Mouse (Mus musculus) left cerebral cortex, adult 9 months (tissue): ENCODE measurements around the gene Catsperb.
A peak's percentile ranks its signal among the peaks of the same experiment; 100 is the strongest.
"Not testable (repeated sequence)": the region's sequence is repeated elsewhere in the genome, so short reads cannot be mapped to it uniquely, and the experiment has no call there.

ENCODE experiments used
- DNase-seq, 2 experiments: peaks; one replicate each; pipeline ENCODE4 v3.0.0; 2022; ENCODE audit warnings: low spot score in 2 of 2

The Catsperb gene

GRCm38 (mm10) chr12:101404353-101404752 lies at the start of gene Catsperb:
TSS of gene Catsperb (plus strand) at chr12:101404653.
- not testable (repeated sequence) for DNase-seq

GRCm38 (mm10) chr12:101361468-101361867 lies 43.0 kb upstream of the Catsperb start:
- not testable (repeated sequence) for DNase-seq

GRCm38 (mm10) chr12:101381460-101381859 lies 23.0 kb upstream of the Catsperb start:
- DNase-seq: not testable (repeated sequence)

- no peak for DNase-seq
Measured at GRCm38 (mm10) chr12:101426131-101426530, 21.7 kb downstream of the Catsperb start.

GRCm38 (mm10) chr12:101462051-101462450 lies 57.6 kb downstream of the Catsperb start:
- no peak for DNase-seq

GRCm38 (mm10) chr12:101483571-101483970 lies 79.1 kb downstream of the Catsperb start:
- DNase-seq: no peak

GRCm38 (mm10) chr12:101511326-101511725 lies 106.9 kb downstream of the Catsperb start:
- DNase-seq: not testable (repeated sequence)

GRCm38 (mm10) chr12:101606622-101607021 lies 202.2 kb downstream of the Catsperb start:
- peak in 1 of 2 experiments; percentile 1 for DNase-seq

GRCm38 (mm10) chr12:101633137-101633536 lies 228.7 kb downstream of the Catsperb start:
- DNase-seq: no peak

GRCm38 (mm10) chr12:101667502-101667901 lies 263.0 kb downstream of the Catsperb start:
- DNase-seq: no peak
